Mouse (Mus musculus): ENCODE data around the gene Ssh3. TPM values are rescaled to one million over a fixed set of nuclear protein-coding genes. Genes with fewer than 3 reads are reported as not detected.

Gene Ssh3
- polyA plus RNA-seq, 1 experiment from 2014 or later = 3.1 TPM

GRCm38 (mm10) chr19:4214771-4215450, 54.1 kb downstream of the Ssh3 start:
- no peaks in the 10 kb centered on the region for H3K9me3 ChIP-seq (replicated peaks; ENCODE audit: control insufficient read depth, low read length)

GRCm38 (mm10) chr19:4214071-4214770, 54.8 kb downstream of the Ssh3 start, which contains the start of the genes Clcf1 and AC109138.7:
Clcf1 (plus strand) TSS chr19:4214238.
AC109138.7 (plus strand) TSS chr19:4214357.
- Histone ChIP-seq H3K9ac (ENCODE audit: low read depth, low read length) (peak within 1 kb of the TSS; percentile 78), H3K27ac (ENCODE audit: low read depth, low read length) (peak within 1 kb of the TSS; percentile 73), H3K4me1 (ENCODE audit: control insufficient read depth, insufficient read depth, low read length) (peaks cover 35% of the 10 kb centered on the region), H3K9me3 (replicated peaks; ENCODE audit: control insufficient read depth, low read length) (no peaks in the 10 kb centered on the region), H3K4me2 (peak within 1 kb of the TSS; percentile 100), H3K36me3 (ENCODE audit: control insufficient read depth, insufficient read depth, low read length) (no peaks in the 10 kb centered on the region), H3K4me3 (ENCODE audit: low read depth, low read length) (peak within 1 kb of the TSS; percentile 67), H3K27me3 (ENCODE audit: control insufficient read depth, insufficient read depth, low read length) (peaks cover 65% of the 10 kb centered on the region)
- peak; percentile 52; the same call in 1 of the 2 replicates for ATAC-seq (replicated peaks; ENCODE audit: insufficient number of reproducible peaks, low FRiP score, low TSS enrichment)
- 2% methylated on average over 48 of the region's 49 CpGs for WGBS (ENCODE audit: insufficient replicate concordance)

More at GRCm38 (mm10) chr19:4214771-4215450, 54.1 kb downstream of the Ssh3 start:
- H3K36me3 ChIP-seq (ENCODE audit: control insufficient read depth, insufficient read depth, low read length) = no peaks in the 10 kb centered on the region
- peaks cover 39% of the 10 kb centered on the region for H3K4me1 ChIP-seq (ENCODE audit: control insufficient read depth, insufficient read depth, low read length)
- H3K4me2 ChIP-seq = peak overlapping the region; percentile 100
- peak overlapping the region; percentile 67 for H3K4me3 ChIP-seq (ENCODE audit: low read depth, low read length)
- H3K27me3 ChIP-seq (ENCODE audit: control insufficient read depth, insufficient read depth, low read length) = peaks cover 65% of the 10 kb centered on the region
- H3K9ac ChIP-seq (ENCODE audit: low read depth, low read length) = peak overlapping the region; percentile 78
- peak; percentile 7; the same call in 1 of the 2 replicates for ATAC-seq (replicated peaks; ENCODE audit: insufficient number of reproducible peaks, low FRiP score, low TSS enrichment)
- WGBS (ENCODE audit: insufficient replicate concordance) = 0% methylated on average over 43 of the region's 81 CpGs
- H3K27ac ChIP-seq (ENCODE audit: low read depth, low read length) = peak overlapping the region; percentile 73

GRCm38 (mm10) chr19:4213524-4213974, 55.4 kb downstream of the Ssh3 start:
- Histone ChIP-seq H3K27ac (ENCODE audit: low read depth, low read length) (no peak overlapping the region), H3K9me3 (replicated peaks; ENCODE audit: control insufficient read depth, low read length) (no peaks in the 10 kb centered on the region), H3K4me3 (ENCODE audit: low read depth, low read length) (peak overlapping the region; percentile 67; the same call in 1 of the 2 replicates), H3K4me1 (ENCODE audit: control insufficient read depth, insufficient read depth, low read length) (peaks cover 35% of the 10 kb centered on the region), H3K36me3 (ENCODE audit: control insufficient read depth, insufficient read depth, low read length) (no peaks in the 10 kb centered on the region), H3K9ac (ENCODE audit: low read depth, low read length) (no peak overlapping the region; the same call in 1 of the 2 replicates), H3K27me3 (ENCODE audit: control insufficient read depth, insufficient read depth, low read length) (peaks cover 69% of the 10 kb centered on the region), H3K4me2 (peak overlapping the region; percentile 100)
- WGBS (ENCODE audit: insufficient replicate concordance) = 6% methylated on average over 9 of the region's 9 CpGs
- no peak for ATAC-seq (replicated peaks; ENCODE audit: insufficient number of reproducible peaks, low FRiP score, low TSS enrichment)

- no peaks in the 10 kb centered on the region for H3K9me3 ChIP-seq (replicated peaks; ENCODE audit: control insufficient read depth, low read length)
- H3K4me1 ChIP-seq (ENCODE audit: control insufficient read depth, insufficient read depth, low read length) = peaks cover 34% of the 10 kb centered on the region
- no peaks in the 10 kb centered on the region for H3K36me3 ChIP-seq (ENCODE audit: control insufficient read depth, insufficient read depth, low read length)
- H3K27ac ChIP-seq (ENCODE audit: low read depth, low read length) = no peak overlapping the region
- 27% methylated on average over 4 of the region's 4 CpGs for WGBS (ENCODE audit: insufficient replicate concordance)
- no peak overlapping the region for H3K4me3 ChIP-seq (ENCODE audit: low read depth, low read length)
- H3K9ac ChIP-seq (ENCODE audit: low read depth, low read length) = no peak overlapping the region
- H3K27me3 ChIP-seq (ENCODE audit: control insufficient read depth, insufficient read depth, low read length) = peaks cover 62% of the 10 kb centered on the region
- no peak overlapping the region for H3K4me2 ChIP-seq
- ATAC-seq (replicated peaks; ENCODE audit: insufficient number of reproducible peaks, low FRiP score, low TSS enrichment) = no peak
These were observed 56.9 kb downstream of the Ssh3 start for GRCm38 (mm10) chr19:4211891-4212588.

Small RNAs within 50 kb of the gene (microRNA-seq; reads per million reads assigned to microRNA genes)
- gene Gm26115 (ENCODE audit: borderline number of aligned reads) = not detected
- gene Mir6985 (ENCODE audit: borderline number of aligned reads) = not detected

Other genes starting within 250 kb of the Ssh3 start
- 359 and 387 TPM in 2 replicates for gene Gstp1, start 231.2 kb downstream of the Ssh3 start, polyA plus RNA-seq (2014; fragmentation: Nextera tagmentation; extraction: Ambion mirVana)
- 2.9 and 3.4 TPM in 2 replicates for gene Gstp2, start 223.2 kb downstream of the Ssh3 start, polyA plus RNA-seq (2014; fragmentation: Nextera tagmentation; extraction: Ambion mirVana)
- gene Gstp3, start 209.6 kb downstream of the Ssh3 start, polyA plus RNA-seq (2014; fragmentation: Nextera tagmentation; extraction: Ambion mirVana) = 0.49 TPM in 1 of 2 replicates, not detected in the other
- gene Cabp2, start 187.6 kb downstream of the Ssh3 start, polyA plus RNA-seq (2014; fragmentation: Nextera tagmentation; extraction: Ambion mirVana) = not detected in 2 replicates
- 63.4 and 64.0 TPM in 2 replicates for gene Cdk2ap2, start 172.0 kb downstream of the Ssh3 start, polyA plus RNA-seq (2014; fragmentation: Nextera tagmentation; extraction: Ambion mirVana)
- 15.5 and 17.3 TPM in 2 replicates for gene Pitpnm1, start 169.2 kb downstream of the Ssh3 start, polyA plus RNA-seq (2014; fragmentation: Nextera tagmentation; extraction: Ambion mirVana)
- 91.4 and 93.4 TPM in 2 replicates for gene Aip, start 143.3 kb downstream of the Ssh3 start, polyA plus RNA-seq (2014; fragmentation: Nextera tagmentation; extraction: Ambion mirVana)
- gene Gpr152, start 129.4 kb downstream of the Ssh3 start, polyA plus RNA-seq (2014; fragmentation: Nextera tagmentation; extraction: Ambion mirVana) = not detected in 2 replicates
- not detected in 2 replicates for gene Cabp4, start 125.1 kb downstream of the Ssh3 start, polyA plus RNA-seq (2014; fragmentation: Nextera tagmentation; extraction: Ambion mirVana)
- gene Coro1b, start 120.6 kb downstream of the Ssh3 start, polyA plus RNA-seq (2014; fragmentation: Nextera tagmentation; extraction: Ambion mirVana) = 109 and 113 TPM in 2 replicates
- 1.3 and 1.7 TPM in 2 replicates for gene Ptprcap, start 115.6 kb downstream of the Ssh3 start, polyA plus RNA-seq (2014; fragmentation: Nextera tagmentation; extraction: Ambion mirVana)
- 34.3 and 38.1 TPM in 2 replicates for gene Rps6kb2, start 105.8 kb downstream of the Ssh3 start, polyA plus RNA-seq (2014; fragmentation: Nextera tagmentation; extraction: Ambion mirVana)
- 2.1 and 2.8 TPM in 2 replicates for gene Carns1, start 93.7 kb downstream of the Ssh3 start, polyA plus RNA-seq (2014; fragmentation: Nextera tagmentation; extraction: Ambion mirVana)
- gene Tbc1d10c, start 77.9 kb downstream of the Ssh3 start, polyA plus RNA-seq (2014; fragmentation: Nextera tagmentation; extraction: Ambion mirVana) = 1.0 and 1.3 TPM in 2 replicates
- gene Ppp1ca, start 77.1 kb downstream of the Ssh3 start, polyA plus RNA-seq (2014; fragmentation: Nextera tagmentation; extraction: Ambion mirVana) = 749 and 760 TPM in 2 replicates
- gene Rad9a, start 67.5 kb downstream of the Ssh3 start, polyA plus RNA-seq (2014; fragmentation: Nextera tagmentation; extraction: Ambion mirVana) = 20.6 and 24.1 TPM in 2 replicates
- gene Clcf1, start 54.9 kb downstream of the Ssh3 start, polyA plus RNA-seq (2014; fragmentation: Nextera tagmentation; extraction: Ambion mirVana) = 1.2 and 2.5 TPM in 2 replicates
- not detected in 2 replicates for gene AC109138.7, start 54.8 kb downstream of the Ssh3 start, polyA plus RNA-seq (2014; fragmentation: Nextera tagmentation; extraction: Ambion mirVana)
- gene Pold4, start 37.3 kb downstream of the Ssh3 start, polyA plus RNA-seq (2014; fragmentation: Nextera tagmentation; extraction: Ambion mirVana) = 17.4 and 19.5 TPM in 2 replicates
- 2.1 and 2.2 TPM in 2 replicates for gene Ankrd13d, start 14.0 kb upstream of the Ssh3 start, polyA plus RNA-seq (2014; fragmentation: Nextera tagmentation; extraction: Ambion mirVana)
- gene Grk2, start 37.0 kb upstream of the Ssh3 start, polyA plus RNA-seq (2014; fragmentation: Nextera tagmentation; extraction: Ambion mirVana) = 12.0 and 14.2 TPM in 2 replicates
- gene Kdm2a, start 129.1 kb upstream of the Ssh3 start, polyA plus RNA-seq (2014; fragmentation: Nextera tagmentation; extraction: Ambion mirVana) = 34.8 and 44.9 TPM in 2 replicates
- 28.5 and 31.1 TPM in 2 replicates for gene Rhod, start 170.3 kb upstream of the Ssh3 start, polyA plus RNA-seq (2014; fragmentation: Nextera tagmentation; extraction: Ambion mirVana)
- gene Syt12, start 208.3 kb upstream of the Ssh3 start, polyA plus RNA-seq (2014; fragmentation: Nextera tagmentation; extraction: Ambion mirVana) = 0.72 and 1.3 TPM in 2 replicates
- gene 2010003K11Rik, start 229.4 kb upstream of the Ssh3 start, polyA plus RNA-seq (2014; fragmentation: Nextera tagmentation; extraction: Ambion mirVana) = not detected in 2 replicates
- gene Pcx, start 241.3 kb upstream of the Ssh3 start, polyA plus RNA-seq (2014; fragmentation: Nextera tagmentation; extraction: Ambion mirVana) = 12.8 and 13.9 TPM in 2 replicates

Data from heart, embryonic 11.5 days (tissue).